Mouse (Mus musculus) common myeloid progenitor, adult 5-6 weeks (primary cell): ENCODE measurements around the gene Rxrg. TPM values are rescaled to one million over a fixed set of nuclear protein-coding genes. Genes with fewer than 3 reads are reported as not detected.

Experiments
- ATAC-seq: replicated peaks from 2 replicates; pipeline ENCODE4 v1.8.0; 2016; ENCODE audit warnings: low read depth, mild to moderate bottlenecking, moderate TSS enrichment, inconsistent platforms; ENCODE audit not compliant: poor library complexity, severe bottlenecking
- total RNA-seq: library from RNA; stranded (forward); fragments of 200-1000, 187-1606 nt; gene quantifications from 2 replicates; pipeline ENCODE4 v1.2.3, GENCODE M21; 2017

The Rxrg gene
- total RNA-seq, 1 experiment from 2014 or later, result not detected

DNA sequence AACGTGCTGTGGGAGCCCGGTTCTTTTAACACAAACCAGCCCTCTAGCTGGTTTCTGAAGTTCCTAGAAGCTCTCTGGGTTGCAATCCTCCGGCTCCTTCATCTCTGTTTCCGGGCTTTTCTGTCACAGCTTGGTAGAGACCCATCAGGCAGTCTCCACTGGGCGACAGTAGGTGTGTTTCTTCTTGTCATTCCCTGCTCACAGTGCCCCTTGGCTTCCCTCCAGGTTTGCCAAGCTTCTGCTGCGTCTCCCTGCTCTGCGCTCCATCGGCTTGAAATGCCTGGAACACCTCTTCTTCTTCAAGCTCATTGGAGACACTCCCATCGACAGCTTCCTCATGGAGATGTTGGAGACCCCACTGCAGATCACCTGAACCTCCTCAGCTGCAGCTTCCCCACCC is 40.7 kb downstream of the Rxrg start:
- no peak for ATAC-seq

DNA sequence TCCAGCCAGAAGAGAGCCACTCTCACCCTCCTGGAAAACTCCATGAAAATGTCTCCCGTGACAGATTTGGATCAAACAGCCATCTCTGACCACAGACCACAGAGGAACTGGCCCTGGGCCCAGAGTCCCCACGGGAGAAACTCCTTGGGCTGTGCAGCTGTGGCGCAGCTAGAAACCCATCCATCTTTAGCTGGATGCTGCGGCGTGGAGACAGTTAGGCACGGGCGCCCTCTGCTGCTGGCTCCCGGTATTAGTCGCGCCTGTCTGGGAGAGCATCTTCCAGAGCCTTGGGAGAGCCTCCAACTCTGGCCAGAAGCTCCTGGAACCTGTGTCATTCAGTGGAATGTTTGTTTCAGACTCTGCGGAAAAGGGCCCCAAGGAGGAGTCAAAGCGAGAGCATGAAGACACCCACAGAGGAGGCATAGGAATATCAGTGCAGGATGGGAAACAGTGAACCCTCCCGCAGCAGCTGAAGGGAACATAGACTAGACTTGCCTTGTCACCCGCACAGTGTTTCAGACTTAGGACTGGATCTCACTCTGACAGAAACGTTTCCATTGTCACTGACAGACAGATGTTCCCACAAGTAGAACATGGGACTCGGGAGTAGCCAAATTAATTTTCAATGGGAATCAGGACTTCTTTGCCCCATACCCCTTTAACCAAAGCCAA is 46.8 kb downstream of the Rxrg start:
- ATAC-seq, result peak; percentile 94

DNA sequence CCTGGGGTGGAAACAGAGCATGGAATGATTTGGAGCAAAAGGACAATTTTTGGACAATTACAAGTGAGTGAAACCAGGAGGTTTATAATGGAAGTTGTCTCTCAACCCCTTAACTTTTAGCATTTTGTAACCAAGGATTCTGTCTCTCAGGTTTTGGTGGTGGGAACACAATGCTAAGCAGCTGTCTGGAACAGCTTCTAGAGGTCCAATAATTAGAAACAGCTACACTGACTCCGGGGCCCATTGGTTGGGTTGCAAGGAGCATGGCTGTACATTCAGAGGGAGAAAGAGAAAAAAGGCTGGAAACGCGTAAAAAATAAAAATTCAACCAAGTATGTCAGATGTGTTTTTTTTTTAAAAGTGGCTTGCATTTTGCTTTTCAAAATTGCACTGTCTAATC is 50.5 kb downstream of the Rxrg start:
- ATAC-seq, result no peak

DNA sequence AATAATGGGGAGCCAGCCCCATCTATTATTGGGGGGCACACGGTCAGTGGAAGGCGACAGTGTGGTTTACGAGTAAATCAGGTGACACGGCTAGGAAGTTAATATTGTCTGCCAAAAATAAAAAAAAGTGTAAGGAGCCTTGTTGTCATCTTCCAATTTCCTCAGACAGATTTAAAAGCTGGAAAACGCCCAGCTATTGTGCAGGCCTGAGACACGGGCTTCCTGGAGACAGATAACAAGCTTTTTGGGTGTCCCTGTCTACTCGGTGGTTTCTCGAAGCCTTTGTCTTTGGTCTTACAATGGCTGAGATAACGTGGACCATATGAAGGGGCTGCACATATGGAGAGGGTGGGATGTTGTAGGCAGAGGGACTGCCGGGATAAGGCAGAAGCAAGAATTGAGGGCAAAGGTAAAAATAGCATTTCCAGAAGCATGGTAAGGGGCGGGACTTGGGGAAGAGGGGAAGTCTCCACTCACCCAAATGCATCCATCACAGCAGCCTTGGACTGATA is 51.0 kb downstream of the Rxrg start:
- no peak for ATAC-seq

DNA sequence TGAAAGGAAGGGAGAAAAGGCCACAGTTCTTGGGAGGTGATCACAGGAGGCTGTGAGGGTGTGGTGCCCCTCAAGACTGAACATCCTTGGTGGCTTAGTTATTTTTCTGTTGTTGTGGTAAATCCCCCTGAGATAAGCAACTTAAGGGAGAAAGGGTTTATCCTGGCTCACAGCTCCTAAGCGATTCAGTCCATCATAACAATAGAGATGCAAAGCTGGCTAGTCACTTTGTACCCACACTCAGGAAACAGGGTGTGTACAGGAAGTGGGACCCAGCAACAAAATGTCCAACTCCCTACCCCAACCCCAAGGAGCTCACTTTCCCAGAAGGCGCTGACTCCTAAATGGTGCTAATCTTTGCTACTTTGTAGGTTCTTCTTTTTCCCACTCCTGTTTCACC is 54.2 kb downstream of the Rxrg start:
- ATAC-seq, result no peak

DNA sequence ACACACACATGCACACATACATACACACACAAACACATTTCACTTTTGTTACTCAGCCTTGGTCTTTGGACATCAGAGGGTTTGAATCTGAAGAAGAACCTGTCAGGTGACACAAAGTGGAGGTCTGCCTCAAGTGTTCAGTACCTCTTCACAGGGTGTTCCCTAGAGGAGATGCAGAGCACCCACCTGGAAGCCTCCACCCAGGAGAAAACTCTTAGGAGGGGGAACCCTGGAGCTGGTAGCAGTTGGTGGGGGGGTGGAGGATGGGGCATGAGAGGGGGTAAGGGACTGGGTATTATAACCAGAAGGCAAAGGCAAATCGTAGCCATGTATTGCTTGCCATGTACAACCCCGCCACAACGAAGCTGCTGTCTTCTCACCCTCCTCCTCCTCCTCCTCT is 60.9 kb downstream of the Rxrg start:
- no peak for ATAC-seq

DNA sequence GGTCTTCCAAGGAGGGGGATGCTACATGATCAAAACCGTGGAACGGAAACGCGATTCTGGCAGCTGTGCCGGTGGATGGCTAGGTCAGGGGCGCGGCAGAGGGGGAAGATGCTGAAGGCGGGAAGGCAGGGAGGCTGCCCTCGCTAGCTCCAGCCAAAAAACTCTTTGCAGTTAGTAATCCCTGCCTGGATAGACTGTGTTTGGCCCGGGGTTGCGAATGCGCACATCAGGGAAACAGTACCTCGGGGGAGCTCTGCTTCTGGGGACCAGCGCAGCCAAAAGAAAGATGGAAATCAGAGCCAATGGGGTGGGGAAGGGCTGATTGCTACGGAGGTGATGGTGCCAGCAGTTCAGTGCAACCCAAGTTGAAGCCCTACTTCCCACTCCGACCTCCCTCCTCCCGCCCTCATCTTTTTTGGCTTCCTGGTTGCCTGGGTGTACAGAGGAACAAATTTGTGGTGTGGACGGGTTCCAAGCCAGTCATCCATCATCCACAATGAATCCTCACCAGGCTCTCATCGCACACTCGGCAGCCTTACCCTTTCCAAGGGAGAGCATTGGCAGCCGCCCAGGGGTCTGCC is 62.4 kb downstream of the Rxrg start:
- peak; percentile 84 for ATAC-seq

DNA sequence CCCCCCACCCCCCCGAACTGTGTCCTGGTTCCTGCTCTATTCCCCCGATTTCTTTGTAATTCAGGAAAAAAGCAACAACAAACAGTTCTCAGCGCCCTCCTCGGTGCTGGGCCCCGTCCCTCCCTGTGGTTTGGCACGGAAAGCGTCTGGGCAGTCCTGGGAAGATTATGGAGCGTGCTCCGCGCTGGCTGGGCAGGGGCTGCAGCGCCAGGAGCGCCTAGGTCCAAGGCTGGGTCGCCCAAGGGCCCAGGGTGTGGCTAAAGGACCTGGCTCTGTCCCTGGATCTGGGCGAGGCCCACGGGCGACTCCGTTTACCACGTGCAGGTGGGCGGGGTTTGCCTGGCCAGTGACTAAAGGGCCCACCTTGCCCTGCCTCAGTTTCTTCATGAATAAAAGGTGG is 62.9 kb downstream of the Rxrg start:
- peak; percentile 50; the same call in 1 of the 2 replicates for ATAC-seq

DNA sequence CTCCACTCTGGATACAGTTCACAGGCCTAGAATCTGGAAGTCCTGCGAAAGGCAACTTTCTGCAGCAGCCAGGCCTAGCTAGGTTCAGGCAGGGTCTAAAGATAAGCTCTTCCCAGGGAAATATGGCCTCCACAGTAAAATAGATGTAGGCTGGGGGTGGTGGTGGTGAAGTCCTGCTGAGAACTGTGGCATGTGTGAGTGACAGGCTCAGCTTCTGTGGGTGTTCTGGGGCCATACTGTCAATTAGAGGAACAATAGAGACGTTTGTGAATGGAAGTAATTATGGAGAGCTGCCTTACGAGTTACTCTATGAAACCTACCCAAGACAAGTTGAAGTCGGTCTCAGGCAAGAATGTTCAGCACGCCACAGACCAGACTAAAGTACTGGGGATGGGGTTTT is 65.0 kb downstream of the Rxrg start:
- ATAC-seq, result no peak

DNA sequence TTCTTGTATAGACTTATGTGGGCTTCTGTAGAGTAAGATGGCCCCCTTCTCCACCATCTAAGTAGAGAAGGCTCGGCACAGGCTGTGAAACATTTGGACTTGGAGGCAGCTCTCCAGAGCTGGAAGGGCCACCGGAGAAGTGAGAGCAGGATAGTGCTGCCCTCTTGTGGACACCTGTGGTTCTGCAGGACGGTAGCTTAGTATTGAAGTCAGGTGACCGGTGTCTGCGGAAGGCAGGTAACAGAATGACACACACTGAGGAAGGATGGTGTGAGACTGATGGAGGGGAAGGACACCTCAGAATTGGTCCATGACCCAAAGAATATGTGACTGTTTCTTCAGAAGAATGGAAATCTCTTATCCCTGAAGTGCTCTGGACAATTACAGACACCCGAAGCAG is 71.6 kb downstream of the Rxrg start:
- peak; percentile 79 for ATAC-seq

DNA sequence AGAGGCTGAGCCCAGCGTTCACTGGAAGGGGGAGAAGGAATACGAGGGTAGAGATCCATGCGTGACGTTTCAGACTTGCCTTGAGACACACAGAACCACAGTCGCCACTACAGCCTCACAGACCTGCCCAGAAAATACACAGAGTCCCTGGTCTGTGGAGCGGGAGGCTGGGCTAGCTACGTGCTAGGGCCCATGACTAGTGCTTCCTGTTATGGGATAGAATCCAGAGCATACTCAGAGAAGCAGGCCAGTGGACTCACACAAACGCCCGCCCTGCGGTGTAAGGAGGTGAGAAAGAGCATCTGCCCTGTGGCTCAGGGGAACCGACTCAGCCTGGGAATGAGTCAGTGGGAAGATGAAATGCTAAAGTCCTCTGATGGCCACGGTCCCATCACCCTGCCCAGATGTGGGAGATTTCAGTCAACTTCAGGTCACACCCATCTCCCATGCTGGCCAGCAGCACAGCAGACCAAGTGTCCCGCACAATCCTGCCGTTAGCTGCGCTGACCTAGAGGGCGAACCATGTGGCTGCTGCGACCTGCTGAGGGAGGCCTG is 74.3 kb downstream of the Rxrg start:
- no peak for ATAC-seq

DNA sequence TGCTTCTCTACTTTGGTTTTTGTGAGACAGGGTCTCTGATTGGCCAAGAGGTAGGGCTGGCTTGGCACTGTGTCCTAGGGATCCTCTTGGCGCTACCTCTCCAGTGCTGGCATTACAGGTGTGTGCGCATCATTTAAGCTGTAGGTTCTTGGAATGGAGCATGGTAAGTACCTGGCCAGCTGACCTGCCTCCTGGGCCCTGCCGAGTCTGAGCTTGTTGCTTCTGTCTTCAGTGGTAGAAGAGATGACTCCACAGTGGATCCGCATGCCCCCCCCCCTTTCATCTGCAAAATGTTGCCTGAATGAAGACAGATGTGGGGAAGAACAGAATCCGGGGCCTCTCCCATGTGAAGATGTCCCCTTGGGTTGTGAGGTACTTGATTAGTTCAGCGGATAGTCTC is 80.9 kb downstream of the Rxrg start:
- no peak for ATAC-seq

DNA sequence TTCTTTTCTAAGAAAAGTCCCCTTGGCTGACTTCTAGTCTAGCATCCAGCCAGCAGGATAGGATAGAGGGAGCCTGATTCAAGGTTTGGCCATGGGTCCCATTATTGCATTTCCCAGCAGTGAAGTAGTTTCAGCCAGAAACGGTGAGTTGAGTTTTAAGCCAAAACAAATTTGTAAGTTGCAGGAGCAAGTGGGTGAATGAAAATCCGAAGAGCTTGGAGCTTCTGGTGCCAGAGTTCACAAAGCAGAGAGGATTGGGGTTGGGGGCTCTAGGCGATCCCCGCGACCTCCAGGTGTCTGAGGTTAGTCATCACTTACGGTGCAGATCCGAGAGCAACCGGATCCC is 89.8 kb downstream of the Rxrg start:
- no peak for ATAC-seq

DNA sequence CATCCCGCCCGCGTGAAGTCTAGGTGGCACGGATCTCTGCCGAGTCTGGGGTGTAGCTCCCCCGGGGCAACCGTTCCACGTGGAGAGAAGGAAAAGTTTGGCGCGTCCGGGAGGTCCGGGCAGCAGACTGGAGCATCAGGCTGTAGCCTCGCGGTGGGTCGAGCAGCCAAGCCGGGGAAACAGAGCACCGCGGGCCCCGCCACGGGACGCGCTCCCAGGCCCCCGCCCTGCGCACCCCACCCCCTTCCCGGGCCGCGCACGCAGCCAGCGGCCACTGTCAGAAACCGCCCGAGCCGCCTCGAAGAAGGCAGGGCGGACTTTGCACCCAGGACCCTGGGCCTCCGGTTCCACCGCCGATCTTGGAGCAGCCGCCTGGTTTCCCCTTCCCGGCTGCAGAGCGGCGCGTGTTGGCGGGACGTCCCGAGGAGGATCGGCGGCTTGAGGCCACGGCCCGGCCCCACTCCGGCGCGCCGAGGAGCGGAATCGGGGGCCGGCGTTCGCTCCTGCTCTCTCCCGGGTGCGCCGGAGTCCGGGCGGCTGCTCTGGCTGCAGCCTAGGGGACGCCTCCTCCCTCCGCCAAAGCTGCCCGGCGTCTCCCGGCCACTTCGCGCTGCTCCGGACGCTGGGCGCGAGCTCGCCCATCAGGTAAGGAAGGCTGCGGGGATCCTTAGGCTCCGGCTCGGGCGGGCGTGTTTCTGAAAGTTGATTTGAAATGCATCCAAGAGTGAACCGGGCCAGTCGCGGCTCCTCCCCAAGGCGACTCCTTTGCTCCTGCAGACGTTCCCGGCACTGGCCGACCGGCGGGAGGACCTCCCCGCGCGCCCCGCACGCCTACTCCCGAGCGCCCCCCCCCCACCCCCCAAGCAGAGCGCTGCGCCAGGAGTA is 90.4 kb downstream of the Rxrg start:
- peak; percentile 27; the same call in 1 of the 2 replicates for ATAC-seq

DNA sequence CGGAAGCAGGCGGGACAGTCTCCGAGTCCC is 90.9 kb downstream of the Rxrg start, which contains the start of gene Lmx1a:
Lmx1a (plus strand) TSS at position 6 of the 30 bp plus-strand sequence.
- ATAC-seq, result no peak

Other genes starting within 250 kb of the Rxrg start
- 41.5 and 48.7 TPM in 2 replicates for gene Aldh9a1, start 248.4 kb upstream of the Rxrg start, total RNA-seq
- 10.4 and 10.7 TPM in 2 replicates for gene Mgst3, start 204.5 kb upstream of the Rxrg start, total RNA-seq
- gene Lrrc52, start 131.6 kb upstream of the Rxrg start, total RNA-seq, result not detected in 2 replicates
- gene Lmx1a, start 90.9 kb downstream of the Rxrg start, total RNA-seq, result not detected in 2 replicates